Mouse (Mus musculus) cerebellum, adult 11 months (tissue): Measurements from ENCODE around the gene Pax4.

Experiments used
- DNase-seq: peaks from one replicate; pipeline ENCODE4 v3.0.0; 2022

The Pax4 gene

DNA sequence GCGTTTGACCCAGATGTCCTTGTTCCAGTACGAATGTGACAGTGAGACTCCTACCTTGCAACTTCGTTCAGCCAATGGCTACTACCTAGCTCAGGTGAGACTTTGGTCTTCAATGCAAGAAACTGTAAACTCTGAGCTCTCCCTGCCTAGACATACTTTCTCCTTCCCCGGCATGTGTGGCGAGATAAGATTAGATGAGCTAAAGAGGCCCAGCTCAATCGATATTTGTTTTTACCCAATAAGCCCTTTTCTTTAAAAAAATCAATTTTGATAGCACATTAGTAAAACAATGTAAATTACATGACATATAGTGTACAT, 17.7 kb downstream of the Pax4 start:
- no peak for DNase-seq

DNA sequence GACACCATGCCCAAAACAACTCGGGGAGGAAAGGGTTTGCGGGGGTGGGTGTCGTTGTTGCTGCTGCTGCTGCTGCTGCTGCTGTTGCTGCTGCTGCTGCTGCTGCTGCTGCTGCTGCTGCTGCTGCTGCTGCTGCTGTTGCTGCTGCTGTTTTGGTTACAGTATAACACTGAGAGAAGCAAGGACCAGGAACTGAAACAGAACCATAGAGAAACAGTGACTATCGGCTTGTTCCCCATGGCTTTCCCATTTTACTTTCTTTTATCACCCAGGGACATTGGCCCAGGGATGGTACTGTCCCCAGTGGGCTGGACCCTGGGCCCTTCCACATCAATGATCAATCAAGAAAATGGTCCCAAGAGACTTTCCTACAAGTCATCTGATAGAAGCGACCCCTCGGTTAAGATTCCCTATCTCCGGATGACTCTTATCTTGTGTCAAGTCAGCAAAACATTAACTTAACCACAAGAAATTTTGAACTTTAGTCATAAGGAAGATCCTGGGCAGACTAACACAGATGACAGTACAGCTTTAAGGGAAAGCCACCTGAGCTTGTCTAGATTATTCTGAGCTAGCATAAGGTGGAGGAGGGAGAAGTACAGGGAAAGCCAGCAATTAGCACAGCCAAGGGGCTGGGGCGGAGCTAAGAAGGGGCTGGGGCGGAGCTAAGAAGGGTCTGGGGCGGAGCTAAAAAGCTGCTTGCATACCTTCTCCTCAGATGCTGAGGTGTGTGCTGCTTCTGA, 18.2 kb downstream of the Pax4 start:
- no peak for DNase-seq

DNA sequence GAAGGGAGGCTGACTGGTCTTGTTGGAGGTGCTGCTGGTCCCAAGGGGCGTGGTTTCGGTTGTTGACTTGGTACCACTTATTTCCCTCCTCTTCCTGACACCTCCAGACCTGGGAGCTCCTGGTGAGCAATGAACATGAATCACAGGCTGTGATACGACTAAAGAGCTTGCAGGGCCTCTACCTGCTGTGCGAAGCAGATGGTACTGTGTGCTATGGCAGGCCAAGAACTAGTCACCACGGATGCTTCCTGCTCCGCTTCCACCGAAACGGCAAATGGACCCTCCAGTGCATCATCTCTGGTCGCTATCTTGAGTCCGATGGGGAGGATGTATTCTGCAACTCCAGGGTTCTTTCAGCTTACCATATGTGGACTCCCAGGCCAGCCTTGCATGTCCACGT, 19.3 kb downstream of the Pax4 start:
- DNase-seq, result no peak

DNA sequence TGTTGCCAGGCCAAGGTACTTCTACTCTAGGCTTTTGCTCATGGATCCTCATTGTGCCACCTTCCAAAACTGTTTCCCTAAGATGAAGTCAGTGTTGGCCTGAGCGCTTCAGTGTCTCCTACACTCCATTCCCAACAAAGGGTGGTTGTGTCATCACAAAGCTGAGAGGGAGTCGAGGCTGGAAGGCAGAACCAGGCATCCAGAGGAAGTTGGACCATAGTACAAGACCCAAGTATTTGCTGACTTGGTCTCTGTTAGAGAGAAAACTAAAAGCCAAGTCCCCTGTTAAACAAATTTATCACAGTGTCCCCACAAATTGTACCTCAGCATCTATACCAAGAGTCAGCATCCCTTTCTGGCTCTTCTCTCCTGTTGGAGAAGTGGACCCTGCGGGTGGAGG, 20.9 kb downstream of the Pax4 start, which contains the start of gene Gcc1:
Gene Gcc1, minus strand, starts transcription at position 101 of the 400 bp plus-strand sequence.
- DNase-seq, result no peak

DNA sequence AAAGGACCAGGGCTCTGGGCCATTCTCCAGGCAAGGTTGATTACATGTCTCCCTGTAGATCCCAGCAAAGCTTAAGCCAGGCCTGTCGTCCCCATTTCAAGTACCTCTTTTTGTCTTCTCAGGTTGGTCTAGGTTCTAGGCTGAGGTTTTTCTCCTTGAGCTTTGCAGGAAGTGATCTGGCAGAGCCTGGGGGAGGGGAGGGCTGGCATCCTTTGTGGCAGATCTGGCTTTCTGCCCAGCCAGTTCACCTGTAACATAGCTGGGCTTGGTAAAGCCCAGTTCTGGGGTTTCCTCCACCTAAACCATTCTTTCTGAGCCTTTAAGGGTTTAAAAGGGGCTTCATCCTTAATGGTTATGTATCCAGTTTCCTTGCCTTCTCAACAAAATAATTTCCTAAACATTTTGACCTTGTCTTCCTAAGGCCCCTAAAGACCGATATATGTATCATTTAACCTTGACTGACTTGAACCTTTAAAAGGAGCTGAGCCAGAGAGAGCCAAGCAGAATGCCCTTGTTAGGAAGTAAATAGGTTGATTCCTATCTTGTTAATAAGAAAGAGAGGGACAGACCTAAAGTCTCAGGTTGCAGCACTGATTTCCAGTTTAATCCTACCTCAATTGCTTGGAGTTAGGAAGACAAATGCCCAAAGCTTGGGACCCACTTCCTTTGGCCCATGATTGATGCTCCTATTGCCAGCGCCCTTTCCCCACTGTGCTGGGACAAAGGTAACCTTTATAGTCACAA, 21.9 kb downstream of the Pax4 start, which contains the start of gene Fscn3:
Gene Fscn3, plus strand, starts transcription at position 694 of the 744 bp plus-strand sequence.
- DNase-seq, result no peak

DNA sequence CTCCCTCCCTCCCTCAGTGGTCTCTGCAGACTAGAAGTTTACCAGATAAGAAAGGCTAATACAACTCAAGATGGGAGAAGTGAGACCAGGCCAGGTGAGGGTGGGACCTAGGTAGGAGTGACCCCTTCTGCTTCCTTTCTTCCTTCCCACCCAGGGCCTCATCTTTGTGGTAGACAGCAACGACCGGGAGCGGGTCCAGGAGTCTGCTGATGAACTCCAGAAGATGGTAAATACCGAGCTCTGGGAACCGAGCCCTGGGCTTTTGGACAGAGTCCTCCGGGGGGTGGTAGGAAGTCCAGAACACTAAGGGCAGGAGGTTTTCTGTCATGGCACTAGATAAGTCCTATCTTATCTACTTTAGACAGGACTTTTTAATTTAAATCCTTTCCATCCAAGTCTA, 24.1 kb downstream of the Pax4 start:
- DNase-seq, result no peak

DNA sequence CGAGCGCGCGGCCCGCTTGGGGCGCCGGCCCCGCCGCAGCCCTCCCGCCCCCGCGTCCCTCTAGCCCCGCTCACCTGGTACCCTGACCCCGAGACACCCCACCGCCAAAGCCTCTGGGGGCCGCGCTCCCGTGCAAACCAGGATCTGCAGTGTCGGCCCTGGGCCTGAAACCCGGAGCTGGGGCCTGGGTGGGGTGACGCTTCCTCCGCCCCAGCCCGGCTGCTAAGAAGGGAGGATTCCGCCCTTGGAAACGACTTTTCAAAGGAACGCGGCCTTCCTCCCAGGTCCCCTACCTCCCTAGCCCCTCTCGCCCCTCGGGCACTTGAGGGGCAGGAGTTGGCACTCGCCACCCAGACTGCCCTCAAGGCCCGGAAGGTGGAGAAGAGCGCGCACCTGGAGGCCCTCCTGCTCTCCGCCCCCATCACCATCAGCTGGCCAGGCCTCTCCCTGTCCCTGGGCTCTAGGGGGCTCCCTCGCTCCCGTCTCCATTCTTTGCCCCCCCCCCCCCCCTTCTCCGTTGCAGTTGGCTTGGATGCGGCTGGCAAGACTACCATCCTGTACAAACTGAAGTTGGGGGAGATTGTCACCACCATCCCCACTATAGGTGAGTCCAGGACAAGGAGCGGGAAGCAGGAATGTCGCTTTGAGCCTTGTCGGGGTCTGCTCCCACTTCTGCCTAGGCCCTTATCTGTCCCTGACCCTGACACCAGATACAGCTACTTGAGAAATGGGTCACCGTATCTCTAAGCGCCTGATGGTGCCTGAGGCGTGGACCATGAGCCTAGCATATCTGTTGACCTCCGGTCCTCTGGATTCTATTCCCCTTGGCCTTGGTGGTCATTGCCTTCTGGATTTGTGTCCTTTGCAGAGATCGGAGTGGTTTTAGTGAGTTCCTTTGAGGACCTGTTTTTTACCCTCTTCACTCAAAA, 25.1 kb downstream of the Pax4 start:
- peak; percentile 68 for DNase-seq

DNA sequence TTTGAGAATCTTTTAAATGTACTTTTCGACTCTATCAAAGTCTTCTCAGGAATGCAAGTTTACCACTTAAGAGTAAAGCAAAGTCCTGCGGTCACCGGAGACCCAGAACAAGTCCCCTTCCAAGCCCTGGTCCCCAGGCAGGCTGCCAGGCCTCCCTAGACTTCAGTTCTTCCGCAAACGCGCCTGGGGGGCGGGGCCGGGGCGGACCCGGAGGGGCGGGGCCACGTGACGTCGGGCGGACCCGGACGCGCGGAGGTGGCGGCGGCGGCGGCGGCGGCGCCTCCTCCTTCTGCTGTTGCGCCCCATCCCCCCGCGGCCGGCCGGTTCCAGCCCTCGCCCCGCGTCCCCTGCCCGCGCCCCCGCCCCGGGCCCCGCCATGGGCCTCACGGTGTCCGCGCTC, 25.8 kb downstream of the Pax4 start, which contains the start of gene Arf5:
Gene Arf5, plus strand, starts transcription at position 248 of the 400 bp plus-strand sequence.
- peak; percentile 93 for DNase-seq

DNA sequence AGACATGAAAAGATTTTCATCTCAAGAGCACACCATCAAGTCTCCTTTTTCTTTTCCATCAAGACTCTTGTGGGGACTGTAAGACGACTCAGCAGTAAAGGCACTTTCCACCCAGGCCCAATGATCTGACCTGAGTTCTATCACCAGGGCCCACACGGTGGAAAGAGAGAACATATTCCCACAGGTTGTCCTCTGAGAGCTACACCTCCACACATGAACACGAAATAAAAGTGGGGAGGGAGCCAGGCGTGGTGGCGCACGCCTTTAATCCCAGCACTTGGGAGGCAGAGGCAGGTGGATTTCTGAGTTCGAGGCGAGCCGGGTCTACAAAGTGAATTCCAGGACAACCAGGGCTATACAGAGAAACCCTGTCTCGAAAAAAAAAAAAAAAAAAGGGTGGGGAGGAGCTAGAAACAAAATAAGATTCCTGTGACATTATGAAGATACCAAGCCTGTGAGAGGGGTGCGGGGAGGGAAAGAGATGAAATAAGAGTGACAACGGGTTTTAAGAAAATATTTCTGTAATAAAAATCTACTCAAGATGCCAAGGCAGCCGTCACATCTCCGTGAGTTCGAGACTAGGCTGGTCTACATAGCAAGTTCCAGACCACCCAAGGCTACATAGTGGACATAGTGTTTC, 26.4 kb downstream of the Pax4 start:
- DNase-seq, result no peak

DNA sequence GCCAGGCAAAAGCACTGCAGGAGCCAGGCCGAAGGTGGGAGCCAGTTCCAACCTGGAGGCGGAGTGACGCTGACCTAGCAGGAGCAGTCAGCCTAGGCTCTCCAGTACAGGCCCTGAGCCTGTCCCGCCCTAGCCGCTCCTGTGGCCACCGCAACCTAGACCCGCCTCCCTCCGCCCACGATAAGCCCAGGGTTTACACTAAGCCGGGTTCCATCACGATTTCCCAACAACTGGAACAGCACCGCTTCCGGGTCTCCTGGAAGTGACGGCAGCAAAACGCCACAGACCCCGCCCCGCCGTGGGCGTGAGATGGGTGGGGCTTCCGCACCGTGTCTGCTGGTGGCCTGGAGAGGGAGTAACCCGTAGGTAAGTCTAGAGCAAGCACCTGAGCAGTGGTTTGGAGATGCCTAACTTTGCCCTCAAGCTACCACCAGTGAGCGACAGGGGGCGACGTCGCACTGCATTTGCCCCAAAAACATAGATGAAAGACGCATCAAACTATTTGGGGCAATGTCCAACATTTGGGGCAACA, 27.6 kb downstream of the Pax4 start:
- peak; percentile 91 for DNase-seq

DNA sequence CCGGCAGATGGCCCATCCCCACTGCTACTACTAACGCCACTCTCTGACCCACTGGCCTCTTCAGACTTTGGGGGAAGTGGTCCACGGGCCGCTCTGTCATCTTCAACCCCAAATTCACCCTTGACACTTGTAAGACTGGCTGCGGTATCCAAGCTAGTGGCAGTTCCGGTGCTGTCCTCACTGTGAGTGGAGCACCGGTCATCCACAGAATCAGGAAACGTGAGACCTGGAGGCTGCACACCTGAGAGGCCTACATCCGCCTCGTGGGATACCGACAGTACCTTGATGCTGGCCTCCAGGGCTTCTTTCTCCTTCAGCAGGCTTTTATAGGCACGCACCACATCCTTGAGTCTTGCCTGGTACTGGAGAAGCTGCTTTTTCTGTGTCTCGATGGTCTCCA, 28.3 kb downstream of the Pax4 start:
- DNase-seq, result no peak

DNA sequence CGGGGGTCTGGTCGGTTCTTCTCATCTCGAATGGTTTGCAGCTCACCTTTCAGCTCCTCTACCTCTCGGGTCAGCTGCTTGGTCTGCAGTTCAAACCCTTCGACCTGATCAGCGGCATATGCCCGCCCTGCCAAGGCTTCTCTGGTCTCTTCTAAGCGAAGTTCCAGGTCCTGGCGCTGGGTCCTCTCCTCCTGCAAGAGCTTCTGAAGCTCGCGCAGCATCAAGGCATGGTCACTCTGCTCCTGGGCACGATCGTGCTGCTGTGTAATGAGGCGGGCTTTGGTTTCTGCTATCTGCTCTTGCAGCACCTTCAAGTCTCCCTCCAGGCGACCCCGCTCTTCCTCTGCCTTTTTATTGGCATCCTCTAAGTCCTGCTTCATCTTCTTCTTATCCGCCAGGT, 28.8 kb downstream of the Pax4 start:
- DNase-seq, result no peak

DNA sequence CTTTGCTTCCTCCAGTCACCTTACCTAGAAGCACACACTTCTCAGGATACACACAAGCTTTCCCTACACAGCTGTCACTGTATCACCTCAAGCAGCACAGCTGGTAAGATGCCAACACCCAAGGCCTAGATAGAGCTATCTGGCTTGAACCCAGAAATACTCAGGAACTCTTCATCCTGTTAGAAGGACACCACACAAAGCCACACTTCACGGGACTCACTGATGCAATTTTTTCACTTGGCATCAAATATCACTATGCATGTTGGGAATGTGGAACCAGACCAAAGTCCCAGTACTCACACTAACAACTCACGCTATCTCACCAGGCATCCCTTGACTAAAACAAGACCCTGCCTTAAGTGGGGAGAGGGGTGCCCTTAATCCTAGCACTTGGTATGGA, 29.5 kb downstream of the Pax4 start:
- no peak for DNase-seq

DNA sequence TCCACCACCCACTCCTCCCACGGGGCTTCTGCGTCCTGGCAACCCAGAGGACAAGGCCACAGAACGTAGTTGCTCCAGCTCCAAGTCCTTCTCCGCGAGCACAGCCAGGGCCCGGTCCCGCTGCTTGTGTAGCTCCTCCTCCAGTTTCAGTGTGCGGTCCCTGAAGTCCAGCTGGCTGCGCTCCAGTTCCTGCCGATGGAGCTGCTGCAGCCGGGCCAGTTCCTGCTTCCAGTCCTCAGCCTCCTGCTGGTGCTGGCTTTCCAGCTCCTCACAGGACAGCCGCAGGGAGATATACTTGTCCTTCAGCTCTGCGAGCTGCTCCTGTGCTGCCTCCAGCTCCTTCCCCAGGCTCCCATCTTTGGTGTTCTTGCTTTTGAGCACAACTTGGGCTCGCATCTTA, 30.7 kb downstream of the Pax4 start:
- peak; percentile 83 for DNase-seq

DNA sequence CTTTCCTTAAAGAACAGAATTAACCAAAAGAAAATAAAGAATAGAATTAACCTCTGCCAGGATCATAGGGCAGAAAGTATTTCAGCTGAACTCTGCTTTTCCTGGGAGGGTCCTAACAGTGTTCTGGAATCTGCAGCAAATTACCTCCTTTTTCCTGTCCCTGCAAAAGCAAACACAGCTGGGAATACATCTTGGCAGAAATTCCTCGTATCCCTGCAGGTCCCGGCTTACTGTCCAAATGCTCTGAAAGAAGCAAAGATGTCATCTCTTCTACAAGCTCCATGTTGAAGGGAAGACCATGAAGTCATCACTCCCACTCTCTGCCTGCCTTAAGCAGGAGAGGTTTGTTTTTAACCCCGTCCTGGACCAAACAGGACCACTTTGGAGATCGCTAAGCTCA, 32.2 kb downstream of the Pax4 start:
- no peak for DNase-seq

DNA sequence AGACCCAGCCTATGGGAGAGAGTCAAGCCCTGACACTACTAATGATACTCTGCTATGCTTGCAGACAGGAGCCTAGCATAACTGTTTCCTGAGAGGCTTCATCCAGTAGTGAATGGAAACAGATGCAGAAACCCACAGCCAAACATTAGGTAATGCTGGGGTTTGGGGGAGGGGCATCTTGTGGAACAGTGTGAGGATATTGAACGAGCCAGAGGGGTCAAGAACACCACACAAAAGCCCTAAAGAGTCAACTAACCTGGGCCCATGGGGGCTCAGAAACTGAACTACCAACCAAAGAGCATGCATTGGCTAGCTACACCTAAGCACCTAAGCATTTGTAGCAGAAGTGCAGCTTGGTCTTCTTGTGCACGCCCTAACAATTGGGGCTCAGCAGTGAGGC, 37.9 kb downstream of the Pax4 start:
- DNase-seq, result no peak

DNA sequence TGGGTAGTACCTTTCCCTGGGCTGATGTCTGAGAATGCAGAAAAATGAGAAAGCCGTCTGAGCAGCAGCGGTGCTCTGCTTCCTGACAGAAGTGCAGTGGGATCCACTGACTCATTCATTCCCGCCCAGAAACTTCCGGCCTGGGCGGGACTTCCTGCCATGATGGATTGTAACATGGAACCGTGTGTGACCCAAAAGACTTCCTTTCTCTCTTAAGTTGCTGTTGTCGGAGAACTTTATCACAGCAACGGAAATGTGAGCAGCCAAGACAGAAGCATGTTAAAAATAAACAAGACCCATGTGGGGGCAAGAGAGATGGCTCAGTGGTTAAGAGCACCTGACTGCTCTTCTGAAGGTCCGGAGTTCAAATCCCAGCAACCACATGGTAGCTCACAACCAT, 39.1 kb downstream of the Pax4 start:
- DNase-seq, result no peak

DNA sequence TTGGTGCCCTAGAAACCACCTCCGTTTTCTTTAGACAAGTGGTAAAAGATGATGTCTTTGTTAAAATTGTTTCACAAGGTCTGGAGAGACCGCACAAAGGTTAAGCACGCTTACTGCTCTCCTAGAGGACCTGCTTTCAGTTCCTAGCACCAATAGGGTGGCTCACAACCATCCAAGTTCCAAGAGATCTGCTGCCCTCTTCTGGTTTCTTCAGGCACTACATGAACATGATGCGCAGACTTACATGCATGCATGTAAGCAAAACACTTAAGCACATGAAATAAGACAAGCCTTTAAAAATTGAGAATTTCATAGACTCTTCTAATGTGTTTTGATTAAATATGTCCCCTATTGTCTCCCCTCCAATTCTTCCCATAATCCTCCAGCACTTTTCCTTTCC, 49.4 kb downstream of the Pax4 start:
- DNase-seq, result no peak

DNA sequence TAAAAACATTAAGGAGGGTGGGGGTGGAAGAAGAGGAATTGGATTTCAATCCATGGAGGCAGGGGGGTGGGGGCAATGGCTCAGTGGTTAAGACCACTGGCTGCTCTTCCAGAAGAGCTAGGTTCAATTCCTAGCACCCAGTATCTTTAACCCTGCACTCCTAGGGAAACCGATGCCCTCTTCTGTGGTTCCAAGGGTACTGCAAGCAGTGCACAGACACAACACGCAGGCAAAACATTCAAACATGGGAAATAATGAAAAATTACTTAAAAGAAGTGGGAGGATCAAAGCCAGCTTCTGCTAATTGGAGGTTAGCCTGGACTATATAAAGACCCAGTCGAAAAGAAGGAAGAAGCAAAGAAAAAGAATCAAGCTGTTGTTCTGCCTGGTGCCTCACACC, 50.4 kb downstream of the Pax4 start:
- DNase-seq, result no peak

DNA sequence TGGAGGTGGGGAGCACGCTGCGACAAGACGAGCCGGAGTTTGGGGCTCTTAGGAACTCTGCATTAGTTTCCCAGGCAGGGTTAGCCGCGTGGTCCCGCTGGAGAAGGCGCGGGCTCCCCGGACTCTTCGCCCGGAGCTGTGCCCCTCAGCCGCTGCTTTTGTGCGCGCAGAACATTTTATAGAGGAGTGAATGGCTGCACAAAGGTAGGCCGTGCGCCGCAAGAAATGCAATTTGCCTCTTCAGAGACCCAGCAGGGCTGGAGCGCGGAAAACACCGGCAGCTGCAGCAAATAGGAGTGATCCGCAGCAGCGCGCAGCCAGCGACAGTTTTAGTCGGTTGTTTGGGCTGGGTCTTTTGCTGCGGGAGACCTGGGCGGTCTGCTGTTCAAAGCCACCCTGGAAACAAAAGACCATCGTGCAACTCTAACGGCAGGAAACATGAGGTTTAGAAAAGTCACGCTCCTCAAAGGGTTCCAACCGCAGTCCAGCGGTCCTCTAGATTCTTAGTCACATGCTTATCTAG, 51.4 kb downstream of the Pax4 start, which contains the start of gene Zfp800:
Gene Zfp800, minus strand, starts transcription at position 325 of the 523 bp plus-strand sequence.
- no peak for DNase-seq

DNA sequence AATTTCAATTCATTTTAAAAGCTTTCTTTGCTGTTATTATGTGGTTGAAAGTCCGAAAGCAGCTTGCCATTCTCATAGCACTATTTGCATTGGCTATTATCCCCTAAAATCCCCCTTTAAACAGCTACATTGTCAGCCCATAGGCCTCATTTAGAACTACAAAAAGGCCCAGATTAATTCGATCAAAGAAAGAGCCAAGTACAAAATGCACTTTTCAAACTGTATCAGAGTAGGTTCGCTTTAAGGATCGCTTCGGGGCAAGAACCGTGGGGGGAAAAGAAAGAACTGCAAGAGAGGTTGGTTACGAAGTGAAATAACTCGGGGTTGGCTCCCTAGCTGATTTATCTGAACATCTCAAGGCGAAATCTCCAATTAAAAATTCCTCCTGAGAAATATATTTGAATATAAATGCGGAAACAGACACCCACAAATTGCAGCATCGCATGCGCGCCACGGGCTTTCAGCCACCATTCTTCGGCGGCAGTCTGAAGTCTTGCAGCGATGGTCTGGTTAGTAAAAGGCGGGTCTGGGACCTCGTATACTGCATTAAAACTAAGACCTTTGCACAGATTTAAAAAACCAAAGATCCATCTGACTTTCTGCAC, 52.2 kb downstream of the Pax4 start:
- no peak for DNase-seq
